18 mouse cellular contexts compared by ENCODE assay signal in the genomic region with DNA sequence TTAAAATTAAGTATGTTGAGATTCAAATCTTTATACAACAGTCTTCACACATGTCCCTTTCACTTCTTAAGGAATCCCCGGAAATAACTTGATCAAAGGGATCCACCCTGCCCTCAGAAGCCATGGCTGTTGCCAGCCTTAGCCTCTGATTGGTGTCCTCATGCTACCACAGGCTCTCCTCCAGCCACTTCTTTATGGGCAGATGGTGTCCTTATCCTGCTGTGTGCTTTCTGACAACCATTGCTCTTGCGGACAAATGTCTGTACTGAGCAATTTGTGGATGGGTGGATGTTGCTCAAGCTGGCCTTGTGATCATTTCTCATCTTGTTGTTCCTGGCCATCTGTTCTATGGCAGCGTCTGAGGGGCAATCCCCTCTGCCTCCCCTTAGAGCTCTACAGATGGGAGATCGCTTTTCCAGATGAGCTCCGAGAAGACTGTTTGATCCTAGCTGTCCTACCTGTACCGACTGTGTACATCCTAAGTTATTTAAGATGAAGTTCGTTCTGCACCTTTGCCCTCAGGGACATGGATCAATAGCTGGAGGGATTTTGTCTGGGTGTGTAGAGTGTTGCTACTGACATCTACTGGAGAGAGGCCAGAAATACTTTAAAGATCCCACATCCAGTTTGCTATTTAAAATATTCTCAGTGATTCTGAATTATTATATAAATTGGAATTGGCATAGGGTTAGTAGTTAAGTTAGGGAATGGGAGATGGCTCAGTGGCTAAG. TPM values are rescaled to one million over a fixed set of nuclear protein-coding genes. Genes with fewer than 3 reads are reported as not detected.
A peak's percentile ranks its signal among the peaks of the same experiment; 100 is the strongest.
DNase-seq lines count a peak whose midpoint lies in the region; ATAC-seq and TF ChIP-seq lines count a peak whose summit lies in the region.
"Had no signal": no experiment of that assay in that cellular context is flagged by ENCODE, and none has a peak within 500 bp of the region (broad histone marks: within the 10 kb centered on the region; RNA-seq: fewer than 3 reads in every experiment).

No protein-coding gene starts in this region.

- no peak overlapping the region for H3K27ac ChIP-seq in kidney, postnatal 0 days
- H3K27ac ChIP-seq: embryonic facial prominence, embryonic 12.5 days; forebrain, embryonic 12.5 days; heart, embryonic 13.5 days; hindbrain, embryonic 14.5 days; neural tube, embryonic 12.5 days; stomach, embryonic 15.5 days had no signal

- H3K4me2 ChIP-seq in kidney, postnatal 0 days (ENCODE audit: low read length), result no peak overlapping the region
- H3K4me2 ChIP-seq: embryonic facial prominence, embryonic 12.5 days; forebrain, embryonic 12.5 days; heart, embryonic 13.5 days; hindbrain, embryonic 14.5 days; midbrain, embryonic 11.5 days; neural tube, embryonic 12.5 days; stomach, embryonic 15.5 days had no signal

- H3K4me1 ChIP-seq in kidney, postnatal 0 days (replicated peaks; ENCODE audit: insufficient read depth, low read length), result no peaks in the 10 kb centered on the region
- H3K4me1 ChIP-seq in E14TG2a.4 (replicated peaks; ENCODE audit: low read depth, low read length), result no peaks in the 10 kb centered on the region
- H3K4me1 ChIP-seq: embryonic facial prominence, embryonic 12.5 days; forebrain, embryonic 12.5 days; neural tube, embryonic 12.5 days; stomach, embryonic 15.5 days had no signal

- H3K27me3 ChIP-seq in kidney, postnatal 0 days (ENCODE audit: insufficient read depth, low read length), result no peaks in the 10 kb centered on the region
- H3K27me3 ChIP-seq in E14TG2a.4 (ENCODE audit: insufficient read depth, low read length), result peaks cover 31% of the 10 kb centered on the region
- H3K27me3 ChIP-seq: embryonic facial prominence, embryonic 12.5 days; forebrain, embryonic 12.5 days; heart, embryonic 13.5 days; neural tube, embryonic 12.5 days; stomach, embryonic 15.5 days had no signal

- no peak overlapping the region for H3K9ac ChIP-seq in kidney, postnatal 0 days (ENCODE audit: low read depth, low read length)
- H3K9ac ChIP-seq: embryonic facial prominence, embryonic 12.5 days; forebrain, embryonic 12.5 days; heart, embryonic 13.5 days; hindbrain, embryonic 14.5 days; neural tube, embryonic 12.5 days; stomach, embryonic 15.5 days had no signal

- no peak for ATAC-seq in kidney, postnatal 0 days (replicated peaks; ENCODE audit: low FRiP score, low read depth)

- H3K9me3 ChIP-seq in kidney, postnatal 0 days (replicated peaks; ENCODE audit: low read length), result no peaks in the 10 kb centered on the region
- H3K9me3 ChIP-seq in E14TG2a.4 (ENCODE audit: low read length), result no peaks in the 10 kb centered on the region
- H3K9me3 ChIP-seq: embryonic facial prominence, embryonic 12.5 days; forebrain, embryonic 12.5 days; heart, embryonic 13.5 days; neural tube, embryonic 12.5 days; stomach, embryonic 15.5 days had no signal

- no peaks in the 10 kb centered on the region for H3K36me3 ChIP-seq in kidney, postnatal 0 days (ENCODE audit: insufficient read depth, low read length)
- H3K36me3 ChIP-seq in E14TG2a.4 (ENCODE audit: insufficient read depth, low read length), result no peaks in the 10 kb centered on the region
- H3K36me3 ChIP-seq: embryonic facial prominence, embryonic 12.5 days; forebrain, embryonic 12.5 days; heart, embryonic 13.5 days; neural tube, embryonic 12.5 days; stomach, embryonic 15.5 days had no signal

- H3K4me3 ChIP-seq in kidney, postnatal 0 days (replicated peaks; ENCODE audit: low read depth, low read length), result no peak overlapping the region
- H3K4me3 ChIP-seq in E14TG2a.4 (replicated peaks; ENCODE audit: low read length), result no peak overlapping the region
- H3K4me3 ChIP-seq: embryonic facial prominence, embryonic 12.5 days; forebrain, embryonic 12.5 days; heart, embryonic 13.5 days; neural tube, embryonic 12.5 days; stomach, embryonic 15.5 days had no signal

- peak; percentile 44 for TF ChIP-seq CTCF in kidney, postnatal 0 days (IDR thresholded peaks at IDR 0.05; ENCODE audit: low read depth)
- peak; percentile 8; the same call in 1 of the 2 replicates for TF ChIP-seq CTCF in E14TG2a.4 (conservative IDR thresholded peaks at IDR 0.05; ENCODE audit: low read length)

- WGBS in kidney, postnatal 0 days, result 16% methylated on average over 7 of the region's 7 CpGs

- no peak for DNase-seq in kidney, postnatal 0 days (ENCODE audit: low spot score)
- no peak for DNase-seq in kidney, postnatal 10 days
- peak; percentile 75 for DNase-seq in 416B (ENCODE audit: low read depth)
- DNase-seq in cerebellum, postnatal 10 days, result peak; percentile 27 to 48
- DNase-seq in frontal cortex, adult 2 months (ENCODE audit: extremely low spot score in 1 of 2, low spot score in 1 of 2), result no peak
- DNase-seq in left cerebral cortex, adult 9 months (ENCODE audit: low spot score in 2 of 2), result no peak
- DNase-seq: gastrocnemius, postnatal 14 days; lung, adult 18-20 months; right cerebral cortex, postnatal 14 days had no signal

RNA-seq across cellular contexts. Expression of a gene that starts 4.2 kb away (rescaled TPM):
- polyA plus RNA-seq in kidney, postnatal 0 days (2015; fragmentation: Nextera tagmentation; extraction: Ambion mirVana), result 1.8 and 5.8 TPM in 2 replicates
- 0.08 and 0.11 TPM in 2 replicates for polyA plus RNA-seq in frontal cortex, adult 2 months (2012; rRNA removed)
- polyA plus RNA-seq: forebrain, embryonic 12.5 days; midbrain, embryonic 11.5 days; neural tube, embryonic 12.5 days had no signal

RNA-seq across cellular contexts. Expression of a gene that starts 10.5 kb away (rescaled TPM):
- polyA plus RNA-seq in kidney, postnatal 0 days (2015; fragmentation: Nextera tagmentation; extraction: Ambion mirVana), result not detected in 2 replicates
- polyA plus RNA-seq in frontal cortex, adult 2 months (2012; rRNA removed), result not detected in 2 replicates
- polyA plus RNA-seq: embryonic facial prominence, embryonic 12.5 days; forebrain, embryonic 12.5 days; heart, embryonic 13.5 days; hindbrain, embryonic 14.5 days; kidney, embryonic 16.5 days; midbrain, embryonic 11.5 days; neural tube, embryonic 12.5 days; stomach, embryonic 15.5 days had no signal

RNA-seq across cellular contexts. Expression of a gene that starts 40.1 kb away (rescaled TPM):
- 85.3 and 86.0 TPM in 2 replicates for polyA plus RNA-seq in kidney, postnatal 0 days (2015; fragmentation: Nextera tagmentation; extraction: Ambion mirVana)
- 122 and 128 TPM in 2 replicates for polyA plus RNA-seq in frontal cortex, adult 2 months (2012; rRNA removed)

RNA-seq across cellular contexts. Expression of a gene that starts 55.5 kb away (rescaled TPM):
- 8.1 and 9.8 TPM in 2 replicates for polyA plus RNA-seq in kidney, postnatal 0 days (2015; fragmentation: Nextera tagmentation; extraction: Ambion mirVana)
- 10.3 and 12.2 TPM in 2 replicates for polyA plus RNA-seq in frontal cortex, adult 2 months (2012; rRNA removed)

RNA-seq across cellular contexts. Expression of a gene that starts 56.0 kb away (rescaled TPM):
- 0.20 and 0.28 TPM in 2 replicates for polyA plus RNA-seq in kidney, postnatal 0 days (2015; fragmentation: Nextera tagmentation; extraction: Ambion mirVana)
- polyA plus RNA-seq in frontal cortex, adult 2 months (2012; rRNA removed), result 0.25 and 0.26 TPM in 2 replicates

Comparison
In these comparisons a context has a peak if more than half of its experiments do, and no peak if none do; other contexts are left out.
1. DNase-seq: peak in 416B (single experiment) and cerebellum, postnatal 10 days (2 of 2); none in kidney, postnatal 0 days (single experiment), kidney, postnatal 10 days (single experiment), frontal cortex, adult 2 months (0 of 2) and left cerebral cortex, adult 9 months (0 of 2).